Mouse (Mus musculus): Measurements from ENCODE around the gene Nrxn1.

- no peak for TF ChIP-seq GATA1 (IDR thresholded peaks at IDR 0.05; ENCODE audit: borderline replicate concordance, low read length)
- no peak for TF ChIP-seq CTCF (IDR thresholded peaks at IDR 0.05; ENCODE audit: low read depth, low read length)
- no peak for TF ChIP-seq POLR2AphosphoS5 (IDR thresholded peaks at IDR 0.05; ENCODE audit: insufficient replicate concordance, low read depth, low read length)
- no peak for TF ChIP-seq TAL1 (conservative IDR thresholded peaks at IDR 0.05; ENCODE audit: low read depth, low read length)
- no peak for TF ChIP-seq GATA2 (IDR thresholded peaks at IDR 0.05; ENCODE audit: borderline replicate concordance, low read depth, low read length)
Measured at GRCm38 (mm10) chr17:91033466-91033865, 59.4 kb downstream of the Nrxn1 start.

All from G1E (cell line).